Mouse (Mus musculus) lung, adult 2 months (tissue): ENCODE data around the gene Btg3.

ENCODE experiments used
- CTCF ChIP-seq: fragments of 200-500 bp; IDR thresholded peaks from 2 replicates; pipeline ENCODE4 v1.5.1; 2011; ENCODE audit warnings: mild to moderate bottlenecking, low read length, control low read depth; ENCODE audit not compliant: insufficient read depth
- POLR2A ChIP-seq: fragments of 200-500 bp; IDR thresholded peaks from 2 replicates; pipeline ENCODE4 v1.6.1; 2011; ENCODE audit warnings: low read depth, mild to moderate bottlenecking, control low read depth, low read length, borderline replicate concordance; ENCODE audit errors: extremely low read depth

GRCm38 (mm10) chr16:78375821-78376691, 936 bp downstream of the Btg3 start:
- no peak for TF ChIP-seq CTCF
- peak; percentile 18; the same call in 1 of the 2 replicates for TF ChIP-seq POLR2A
